Mouse (Mus musculus): ENCODE measurements around the gene Ripply2. TPM values are rescaled to one million over a fixed set of nuclear protein-coding genes. Genes with fewer than 3 reads are reported as not detected.
A peak's percentile ranks its signal among the peaks of the same experiment; 100 is the strongest.

The Ripply2 gene
- polyA plus RNA-seq, 1 experiment from 2014 or later = 0.46 TPM

DNA sequence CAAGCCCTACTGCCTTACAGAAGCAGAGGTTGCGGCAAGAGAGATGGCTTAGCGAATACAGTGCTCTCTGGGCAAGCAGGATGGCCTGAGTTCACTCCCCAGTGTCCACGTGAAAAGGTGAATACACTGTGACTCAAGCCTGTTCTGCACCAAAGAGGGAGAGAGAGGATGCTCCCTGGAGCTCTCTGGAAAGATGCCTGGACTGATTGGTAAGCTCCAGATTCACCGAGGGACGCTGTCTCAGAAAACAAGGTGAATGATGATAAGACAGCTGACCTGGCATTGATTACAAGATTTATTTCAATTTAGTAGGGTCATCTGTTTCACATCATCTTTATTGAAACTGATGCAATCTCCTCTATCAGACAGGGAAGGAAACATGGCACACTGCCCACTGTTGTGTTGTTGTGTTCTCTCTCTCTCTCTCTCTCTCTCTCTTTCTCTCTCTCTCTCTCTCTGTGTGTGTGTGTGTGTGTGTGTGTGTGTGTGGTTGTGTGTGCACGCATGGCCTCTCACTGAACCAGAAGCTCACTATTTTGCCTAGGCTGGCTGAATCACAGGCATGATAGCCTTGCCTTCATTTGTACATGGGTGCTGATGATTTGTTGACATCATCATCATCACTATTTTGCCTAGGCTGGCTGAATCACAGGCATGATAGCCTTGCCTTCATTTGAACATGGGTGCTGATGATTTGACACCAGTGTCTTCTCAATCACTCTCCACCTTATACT lies 10.5 kb upstream of the Ripply2 start:
- peaks cover 9 to 15% of the 10 kb centered on the region in 2 experiments; a peak in 3 of 4 replicates for H3K4me1 ChIP-seq (ENCODE audit: control insufficient read depth in 2 of 2, insufficient read depth in 2 of 2, low read length in 2 of 2)
- no peak overlapping the region for H3K4me2 ChIP-seq (ENCODE audit: low read length)
- H3K9me3 ChIP-seq (ENCODE audit: control insufficient read depth, low read length) = no peaks in the 10 kb centered on the region
- no peak overlapping the region for H3K4me3 ChIP-seq (ENCODE audit: control insufficient read depth in 1 of 2, insufficient read depth in 1 of 2, low read depth in 1 of 2, low read length in 2 of 2)
- WGBS = 49% methylated on average over 6 of the region's 6 CpGs
- H3K27me3 ChIP-seq (ENCODE audit: control insufficient read depth, insufficient read depth, low read length) = no peaks in the 10 kb centered on the region
- ATAC-seq (ENCODE audit: insufficient number of reproducible peaks, insufficient read depth, low FRiP score, low read depth) = peak; percentile 67
- peak overlapping the region; percentile 34 to 81; a peak in 3 of 4 replicates for H3K27ac ChIP-seq (replicated peaks in 1 of 2; ENCODE audit: control insufficient read depth in 1 of 2, insufficient read depth in 1 of 2, low read depth in 2 of 2, low read length in 2 of 2)
- H3K36me3 ChIP-seq (ENCODE audit: control insufficient read depth, insufficient read depth, low read length) = no peaks in the 10 kb centered on the region
- no peak overlapping the region for H3K9ac ChIP-seq (ENCODE audit: low read length)

DNA sequence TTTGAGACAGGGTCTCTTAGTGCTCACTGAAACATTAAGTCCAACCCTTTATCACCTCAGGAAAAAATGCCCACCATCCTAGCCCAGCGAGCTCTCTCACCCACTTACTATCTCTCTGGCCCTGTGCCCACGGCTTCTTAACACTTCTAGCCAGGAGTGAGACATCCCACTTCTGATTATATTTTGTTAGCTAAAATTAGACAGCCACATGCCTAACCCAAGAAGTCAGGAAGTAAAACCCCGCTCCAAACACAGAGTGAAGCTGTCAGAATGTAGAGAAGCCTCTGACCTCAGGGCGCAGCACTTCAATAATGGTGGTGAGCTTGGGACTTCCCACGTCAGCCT lies 9.9 kb upstream of the Ripply2 start:
- H3K9ac ChIP-seq (ENCODE audit: low read length) = no peak overlapping the region
- H3K36me3 ChIP-seq (ENCODE audit: control insufficient read depth, insufficient read depth, low read length) = no peaks in the 10 kb centered on the region
- 5% methylated on average over 5 of the region's 5 CpGs for WGBS
- peaks cover 9 to 15% of the 10 kb centered on the region in 2 experiments; a peak in 3 of 4 replicates for H3K4me1 ChIP-seq (ENCODE audit: control insufficient read depth in 2 of 2, insufficient read depth in 2 of 2, low read length in 2 of 2)
- H3K9me3 ChIP-seq (ENCODE audit: control insufficient read depth, low read length) = no peaks in the 10 kb centered on the region
- H3K27ac ChIP-seq (replicated peaks in 1 of 2; ENCODE audit: control insufficient read depth in 1 of 2, insufficient read depth in 1 of 2, low read depth in 2 of 2, low read length in 2 of 2) = peak overlapping the region; percentile 81 to 87
- H3K27me3 ChIP-seq (ENCODE audit: control insufficient read depth, insufficient read depth, low read length) = no peaks in the 10 kb centered on the region
- peak overlapping the region; percentile 37 for H3K4me2 ChIP-seq (ENCODE audit: low read length)
- ATAC-seq (ENCODE audit: insufficient number of reproducible peaks, insufficient read depth, low FRiP score, low read depth) = peak; percentile 88
- H3K4me3 ChIP-seq (ENCODE audit: control insufficient read depth in 1 of 2, insufficient read depth in 1 of 2, low read depth in 1 of 2, low read length in 2 of 2) = no peak overlapping the region

DNA sequence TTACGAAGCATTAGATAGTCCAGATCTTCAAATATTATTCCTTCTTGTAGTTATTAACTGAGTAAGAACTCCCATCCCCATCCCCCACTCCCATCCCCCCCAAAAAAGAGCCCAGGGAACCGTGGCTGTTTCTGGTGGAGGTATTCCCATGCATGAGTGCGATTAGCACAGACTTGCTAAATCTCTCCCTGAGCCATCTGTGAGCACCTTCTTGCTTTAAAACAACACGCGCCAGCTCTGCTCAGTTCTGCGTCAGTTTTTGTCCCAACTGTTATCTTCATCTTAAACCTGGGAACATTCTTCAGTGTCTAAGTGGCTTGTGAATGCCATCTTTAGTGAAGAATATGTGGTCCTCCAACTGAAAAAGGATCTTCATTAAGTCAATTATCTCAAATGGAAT lies 6.8 kb upstream of the Ripply2 start:
- Histone ChIP-seq H3K27ac (replicated peaks in 1 of 2; ENCODE audit: control insufficient read depth in 1 of 2, insufficient read depth in 1 of 2, low read depth in 2 of 2, low read length in 2 of 2) (no peak overlapping the region), H3K4me1 (ENCODE audit: control insufficient read depth in 2 of 2, insufficient read depth in 2 of 2, low read length in 2 of 2) (peaks cover 9 to 15% of the 10 kb centered on the region in 2 experiments; a peak in 3 of 4 replicates), H3K4me2 (ENCODE audit: low read length) (no peak overlapping the region), H3K9me3 (ENCODE audit: control insufficient read depth, low read length) (no peaks in the 10 kb centered on the region), H3K4me3 (ENCODE audit: control insufficient read depth in 1 of 2, insufficient read depth in 1 of 2, low read depth in 1 of 2, low read length in 2 of 2) (no peak overlapping the region), H3K36me3 (ENCODE audit: control insufficient read depth, insufficient read depth, low read length) (no peaks in the 10 kb centered on the region), H3K27me3 (ENCODE audit: control insufficient read depth, insufficient read depth, low read length) (no peaks in the 10 kb centered on the region), H3K9ac (ENCODE audit: low read length) (no peak overlapping the region)
- WGBS = 62% methylated on average over 6 of the region's 6 CpGs
- ATAC-seq (ENCODE audit: insufficient number of reproducible peaks, insufficient read depth, low FRiP score, low read depth) = no peak

DNA sequence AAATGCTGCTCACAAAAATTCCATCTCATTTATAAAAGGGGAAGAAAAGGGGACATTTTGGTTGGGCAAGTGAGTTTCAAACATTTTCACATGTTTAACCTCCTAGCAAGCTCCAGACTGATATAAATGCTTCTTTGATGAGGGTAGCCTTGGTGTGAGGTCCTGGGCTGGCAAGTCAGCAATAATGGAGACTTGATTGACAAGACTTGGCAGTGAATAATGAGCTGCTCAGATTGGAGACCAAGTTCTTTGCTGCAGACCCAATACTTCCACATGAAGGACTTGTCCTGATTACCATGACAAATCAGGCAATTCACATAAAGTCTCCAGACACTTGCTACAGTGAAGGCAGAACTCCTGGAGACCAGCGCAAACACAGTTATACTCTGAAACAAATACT lies 6.4 kb upstream of the Ripply2 start:
- Histone ChIP-seq H3K4me3 (ENCODE audit: control insufficient read depth in 1 of 2, insufficient read depth in 1 of 2, low read depth in 1 of 2, low read length in 2 of 2) (no peak overlapping the region), H3K9ac (ENCODE audit: low read length) (no peak overlapping the region), H3K36me3 (ENCODE audit: control insufficient read depth, insufficient read depth, low read length) (no peaks in the 10 kb centered on the region), H3K4me2 (ENCODE audit: low read length) (no peak overlapping the region), H3K9me3 (ENCODE audit: control insufficient read depth, low read length) (no peaks in the 10 kb centered on the region), H3K27me3 (ENCODE audit: control insufficient read depth, insufficient read depth, low read length) (peaks cover 1% of the 10 kb centered on the region; the same call in 1 of the 2 replicates), H3K27ac (replicated peaks in 1 of 2; ENCODE audit: control insufficient read depth in 1 of 2, insufficient read depth in 1 of 2, low read depth in 2 of 2, low read length in 2 of 2) (no peak overlapping the region), H3K4me1 (ENCODE audit: control insufficient read depth in 2 of 2, insufficient read depth in 2 of 2, low read length in 2 of 2) (peaks cover 9 to 15% of the 10 kb centered on the region in 2 experiments; a peak in 3 of 4 replicates)
- no peak for ATAC-seq (ENCODE audit: insufficient number of reproducible peaks, insufficient read depth, low FRiP score, low read depth)
- 97% methylated on average over 1 of the region's 1 CpGs for WGBS

DNA sequence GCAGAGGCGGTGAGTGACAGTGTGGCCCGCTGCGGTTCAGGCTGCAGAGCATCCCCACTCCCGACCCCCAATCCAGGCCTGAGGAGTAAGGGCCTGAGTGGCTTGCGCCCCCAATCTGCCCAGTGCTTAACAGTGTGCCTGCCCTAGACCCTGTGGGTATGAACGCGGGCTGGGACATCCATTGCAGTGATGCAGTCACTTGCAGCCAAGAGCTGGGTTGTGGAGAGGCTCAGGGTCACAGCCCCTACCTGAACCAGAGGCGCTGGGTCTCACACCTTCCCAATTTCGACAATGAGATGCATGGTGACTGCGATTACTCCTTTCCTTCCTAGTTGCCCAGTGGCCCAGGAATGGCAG lies 579 bp downstream of the Ripply2 start:
- 8% methylated on average over 10 of the region's 10 CpGs for whole genome bisulfite sequencing
- Histone ChIP-seq H3K27ac (replicated peaks in 1 of 2; ENCODE audit: control insufficient read depth in 1 of 2, insufficient read depth in 1 of 2, low read depth in 2 of 2, low read length in 2 of 2) (no peak overlapping the region), H3K27me3 (ENCODE audit: control insufficient read depth, insufficient read depth, low read length) (peaks cover 39% of the 10 kb centered on the region), H3K4me3 (ENCODE audit: control insufficient read depth in 1 of 2, insufficient read depth in 1 of 2, low read depth in 1 of 2, low read length in 2 of 2) (peak overlapping the region; percentile 55), H3K9ac (ENCODE audit: low read length) (peak overlapping the region; percentile 71), H3K4me1 (ENCODE audit: control insufficient read depth in 2 of 2, insufficient read depth in 2 of 2, low read length in 2 of 2) (no peaks in the 10 kb centered on the region; a peak in 1 of 4 replicates), H3K9me3 (ENCODE audit: control insufficient read depth, low read length) (no peaks in the 10 kb centered on the region), H3K36me3 (ENCODE audit: control insufficient read depth, insufficient read depth, low read length) (no peaks in the 10 kb centered on the region), H3K4me2 (ENCODE audit: low read length) (peak overlapping the region; percentile 91)
- ATAC-seq (ENCODE audit: insufficient number of reproducible peaks, insufficient read depth, low FRiP score, low read depth) = no peak

DNA sequence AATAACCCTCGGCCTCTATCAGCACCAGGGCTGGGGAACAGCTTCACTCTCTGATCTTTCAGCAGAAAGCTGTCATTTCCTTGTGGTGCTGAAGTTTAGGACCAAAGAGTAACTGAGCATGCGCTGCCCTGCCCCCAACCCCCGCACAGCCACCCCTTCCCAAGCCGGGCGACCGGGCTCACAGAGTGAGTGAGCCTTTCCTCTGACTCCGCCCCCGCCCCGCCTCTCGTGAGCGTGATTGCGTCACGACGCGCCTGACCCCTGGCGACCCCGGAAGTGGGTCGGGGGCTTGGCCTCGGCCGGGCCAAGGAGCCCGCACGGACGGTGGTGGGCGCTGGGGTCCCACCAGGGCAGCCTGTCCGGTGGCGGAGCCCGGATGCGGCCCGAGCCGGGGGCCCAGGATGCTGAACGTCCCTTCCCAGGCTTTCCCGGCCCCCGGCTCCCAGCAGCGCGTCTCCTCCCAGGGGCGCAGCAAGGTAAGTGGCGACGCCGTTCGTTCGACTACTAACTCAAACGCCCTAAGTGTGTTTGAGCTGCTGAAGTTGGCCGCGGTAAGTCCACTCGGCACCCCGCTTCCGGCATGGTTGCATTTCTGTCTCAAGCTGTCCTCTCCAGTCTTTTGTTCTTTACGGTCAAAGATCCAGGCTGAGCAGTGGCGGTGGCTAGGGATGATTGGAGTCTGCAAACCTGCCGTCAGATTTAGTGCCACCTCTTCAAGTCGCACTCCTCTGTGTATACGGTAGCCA lies 6.6 kb downstream of the Ripply2 start, which contains the start of gene Cyb5r4:
Gene Cyb5r4 (plus strand): TSS at position 237 of the 746 bp plus-strand sequence.
- Histone ChIP-seq H3K27ac (replicated peaks in 1 of 2; ENCODE audit: control insufficient read depth in 1 of 2, insufficient read depth in 1 of 2, low read depth in 2 of 2, low read length in 2 of 2) (peak within 1 kb of the TSS; percentile 78 to 87), H3K9ac (ENCODE audit: low read length) (peak within 1 kb of the TSS; percentile 88), H3K4me3 (ENCODE audit: control insufficient read depth in 1 of 2, insufficient read depth in 1 of 2, low read depth in 1 of 2, low read length in 2 of 2) (peak within 1 kb of the TSS; percentile 78 to 92), H3K9me3 (ENCODE audit: control insufficient read depth, low read length) (no peaks in the 10 kb centered on the region), H3K4me2 (ENCODE audit: low read length) (peak within 1 kb of the TSS; percentile 70), H3K4me1 (ENCODE audit: control insufficient read depth in 2 of 2, insufficient read depth in 2 of 2, low read length in 2 of 2) (peaks cover 0 to 9% of the 10 kb centered on the region in 2 experiments; a peak in 1 of 4 replicates), H3K27me3 (ENCODE audit: control insufficient read depth, insufficient read depth, low read length) (peaks cover 10% of the 10 kb centered on the region), H3K36me3 (ENCODE audit: control insufficient read depth, insufficient read depth, low read length) (no peaks in the 10 kb centered on the region)
- ATAC-seq (ENCODE audit: insufficient number of reproducible peaks, insufficient read depth, low FRiP score, low read depth) = peak; percentile 100
- WGBS = under 1% methylated on average over 52 of the region's 52 CpGs

DNA sequence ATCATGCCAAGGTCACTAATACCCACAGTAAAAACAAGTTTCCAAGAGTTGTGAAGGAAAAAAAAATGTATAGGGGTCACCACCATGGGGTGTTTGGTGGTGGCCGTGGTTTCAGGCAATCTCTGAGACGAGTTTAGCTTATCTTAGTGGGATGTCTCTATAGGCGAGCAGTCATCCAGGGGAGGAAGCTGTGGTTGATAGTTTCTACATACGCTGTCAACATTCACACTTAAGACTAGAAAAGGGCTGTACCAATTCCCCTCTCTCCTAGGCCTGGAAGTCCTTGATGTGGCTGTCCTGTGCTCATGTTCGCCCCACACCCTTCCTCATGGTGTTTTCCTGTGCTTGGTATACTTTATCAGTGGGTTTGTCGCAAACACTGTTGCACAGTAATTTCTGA lies 10.4 kb downstream of the Ripply2 start:
- H3K4me1 ChIP-seq (ENCODE audit: control insufficient read depth in 2 of 2, insufficient read depth in 2 of 2, low read length in 2 of 2) = peaks cover 0 to 9% of the 10 kb centered on the region in 2 experiments; a peak in 1 of 4 replicates
- no peaks in the 10 kb centered on the region for H3K27me3 ChIP-seq (ENCODE audit: control insufficient read depth, insufficient read depth, low read length)
- H3K4me2 ChIP-seq (ENCODE audit: low read length) = no peak overlapping the region
- no peak overlapping the region for H3K9ac ChIP-seq (ENCODE audit: low read length)
- H3K36me3 ChIP-seq (ENCODE audit: control insufficient read depth, insufficient read depth, low read length) = peaks cover 11% of the 10 kb centered on the region
- H3K9me3 ChIP-seq (ENCODE audit: control insufficient read depth, low read length) = no peaks in the 10 kb centered on the region
- WGBS = 57% methylated on average over 6 of the region's 6 CpGs
- ATAC-seq (ENCODE audit: insufficient number of reproducible peaks, insufficient read depth, low FRiP score, low read depth) = no peak
- no peak overlapping the region for H3K4me3 ChIP-seq (ENCODE audit: control insufficient read depth in 1 of 2, insufficient read depth in 1 of 2, low read depth in 1 of 2, low read length in 2 of 2)
- no peak overlapping the region for H3K27ac ChIP-seq (replicated peaks in 1 of 2; ENCODE audit: control insufficient read depth in 1 of 2, insufficient read depth in 1 of 2, low read depth in 2 of 2, low read length in 2 of 2)
